Mouse (Mus musculus) cerebellum, postnatal 36 days (tissue): ENCODE data around the gene Olfr544.
A peak's percentile ranks its signal among the peaks of the same experiment; 100 is the strongest.
"Not testable (repeated sequence)": the region's sequence is repeated elsewhere in the genome, so short reads cannot be mapped to it uniquely, and the experiment has no call there.

Experiments used
- DNase-seq, 2 experiments: peaks; one replicate each; pipeline ENCODE4 v3.0.0; 2021 to 2022; ENCODE audit warnings: mixed read lengths in 2 of 2

Gene Olfr544

DNA sequence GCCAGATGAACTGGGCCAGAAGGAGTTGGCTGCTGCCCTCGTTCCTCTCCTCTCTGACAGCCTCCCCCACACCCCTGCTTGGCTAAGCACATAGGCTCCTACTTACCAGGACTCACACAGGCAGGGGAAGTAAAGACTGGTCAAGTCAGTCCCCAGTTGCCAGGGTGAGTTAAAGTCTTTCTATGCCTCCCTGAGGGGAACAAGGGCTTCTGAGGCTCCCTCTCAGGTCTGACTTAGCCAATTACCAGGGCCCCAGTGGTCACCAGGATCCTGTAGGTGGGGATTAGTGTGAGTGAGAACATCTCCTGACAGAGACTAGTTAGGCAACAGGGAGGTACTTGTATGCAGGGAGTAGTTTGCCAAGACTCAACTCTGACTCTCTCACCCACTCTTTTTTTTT, at the start of gene Olfr544:
Gene Olfr544 (minus strand): TSS at position 153 of the 400 bp plus-strand sequence.
- no peak for DNase-seq

DNA sequence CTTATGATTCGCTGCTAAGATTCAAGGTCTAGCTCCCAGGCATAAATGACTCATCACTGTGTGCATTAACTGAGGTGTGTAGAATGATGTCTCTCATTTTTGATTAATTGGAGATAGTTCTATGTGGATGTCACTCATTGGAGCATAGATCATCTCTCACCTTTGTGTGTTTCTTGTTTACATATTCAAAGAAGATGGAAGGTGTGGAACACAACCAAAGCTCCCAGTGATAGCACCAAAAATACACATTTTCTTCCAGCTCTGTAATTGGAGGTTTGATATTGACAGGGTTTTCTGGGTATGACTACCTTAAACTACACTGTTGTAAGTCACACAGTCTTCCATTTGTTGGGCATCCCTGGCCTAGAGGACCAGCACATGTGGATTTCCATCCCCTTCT, 46.3 kb upstream of the Olfr544 start, which contains the start of gene Olfr547:
Gene Olfr547 (plus strand): TSS at position 301 of the 400 bp plus-strand sequence.
- DNase-seq, result no peak

GRCm38 (mm10) chr7:102529052-102529451, 40.9 kb upstream of the Olfr544 start:
- DNase-seq, result no peak

- no peak for DNase-seq
Measured at GRCm38 (mm10) chr7:102517051-102517335, 28.9 kb upstream of the Olfr544 start.

GRCm38 (mm10) chr7:102516261-102517050, 28.3 kb upstream of the Olfr544 start:
- DNase-seq, result peak; percentile 46 to 54

DNA sequence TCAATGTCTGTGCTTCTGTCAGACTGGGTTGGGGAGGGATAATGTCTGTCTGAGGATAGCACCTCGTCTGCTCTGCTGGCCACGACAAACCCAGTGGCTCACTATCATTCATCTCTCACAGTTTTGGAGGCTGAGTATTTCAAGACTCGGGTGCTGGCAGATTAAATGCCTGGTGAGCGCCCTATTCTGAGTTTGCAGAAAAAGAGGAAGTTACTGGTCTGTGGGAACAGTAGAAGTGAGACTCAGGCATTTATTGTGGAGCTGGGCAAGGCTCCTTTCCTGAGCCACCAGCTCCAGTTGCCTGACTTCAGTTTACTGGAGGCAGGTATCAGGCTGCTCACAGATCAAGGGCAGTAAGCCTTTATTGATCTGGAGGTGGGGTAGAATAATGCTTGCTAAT, 26.0 kb upstream of the Olfr544 start:
- no peak for DNase-seq

DNA sequence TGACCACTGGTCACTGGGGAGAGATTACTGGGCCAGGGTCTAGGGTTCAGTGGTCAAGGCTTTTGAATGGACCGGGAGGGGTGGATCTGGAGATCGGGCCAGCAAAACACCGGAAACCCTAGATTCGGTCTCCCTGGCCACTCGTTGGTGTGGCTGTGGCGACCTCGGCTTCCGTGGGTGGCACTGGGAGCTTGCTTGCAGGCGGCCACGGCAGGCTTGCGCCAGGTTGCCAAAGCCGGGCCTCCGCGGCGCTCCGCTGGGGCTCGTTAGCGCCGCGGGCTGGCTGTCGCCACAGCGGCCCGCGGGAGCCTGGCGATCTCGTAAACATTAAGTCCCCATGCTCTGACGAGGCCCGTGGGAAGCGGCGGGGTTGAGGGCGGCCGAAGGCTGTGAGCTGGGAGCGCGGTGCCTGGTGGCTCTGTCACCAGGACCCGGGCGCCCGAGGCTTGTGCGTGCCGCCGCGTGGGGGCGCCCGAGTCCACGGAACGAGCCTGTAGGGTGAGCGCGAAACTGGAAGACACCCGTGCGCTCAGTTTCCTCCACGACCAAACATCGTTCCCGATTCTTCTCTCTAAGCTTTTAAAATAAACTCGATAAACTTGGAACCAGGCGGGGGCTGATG, 24.8 kb upstream of the Olfr544 start:
- DNase-seq, result peak; percentile 87 to 90

GRCm38 (mm10) chr7:102511927-102512326, 23.8 kb upstream of the Olfr544 start:
- DNase-seq, result no peak

- no peak for DNase-seq
Measured at GRCm38 (mm10) chr7:102509726-102510125, 21.6 kb upstream of the Olfr544 start.

GRCm38 (mm10) chr7:102508666-102509065, 20.6 kb upstream of the Olfr544 start:
- DNase-seq, result no peak

DNA sequence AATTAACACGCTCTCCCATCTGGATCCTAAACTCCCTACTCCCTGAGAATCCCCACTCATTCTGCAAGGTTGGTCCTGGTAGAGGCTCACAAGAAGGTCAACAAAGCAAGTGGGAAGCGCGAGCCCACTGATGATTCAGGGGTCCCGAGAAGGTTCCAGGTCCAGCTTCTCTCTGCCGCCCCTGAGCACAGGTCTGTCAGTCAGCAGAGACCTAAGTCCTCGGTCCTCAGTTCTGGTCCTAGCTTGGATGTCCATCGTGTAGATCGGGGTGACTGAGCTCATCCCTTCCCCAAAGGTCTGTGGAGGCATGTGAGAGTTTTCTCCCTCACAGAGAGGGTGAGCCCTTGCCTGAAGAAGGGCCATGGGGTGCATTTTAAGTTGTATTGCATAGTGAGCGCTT, 20.0 kb upstream of the Olfr544 start:
- DNase-seq, result no peak

DNA sequence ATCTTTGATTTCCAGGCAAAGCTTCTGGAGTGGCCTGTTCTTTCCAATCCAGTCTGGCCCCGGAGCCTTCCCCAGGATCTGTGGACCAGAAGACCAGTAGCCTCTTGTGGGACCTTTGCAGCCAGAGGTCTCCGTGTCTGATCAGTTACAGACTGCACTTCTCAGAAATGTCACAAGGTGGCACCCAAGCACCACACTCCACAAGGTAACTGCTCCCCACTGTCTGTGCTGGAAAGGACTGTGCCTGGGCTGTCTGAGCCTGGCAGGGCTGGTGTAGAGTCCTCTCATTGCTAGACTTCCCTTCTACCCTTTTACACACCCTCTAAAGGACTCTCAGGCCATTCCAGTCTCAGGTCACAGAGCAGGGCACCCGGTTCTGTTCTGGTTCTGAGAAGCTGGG, 18.7 kb upstream of the Olfr544 start:
- DNase-seq, result peak; percentile 78 to 87

DNA sequence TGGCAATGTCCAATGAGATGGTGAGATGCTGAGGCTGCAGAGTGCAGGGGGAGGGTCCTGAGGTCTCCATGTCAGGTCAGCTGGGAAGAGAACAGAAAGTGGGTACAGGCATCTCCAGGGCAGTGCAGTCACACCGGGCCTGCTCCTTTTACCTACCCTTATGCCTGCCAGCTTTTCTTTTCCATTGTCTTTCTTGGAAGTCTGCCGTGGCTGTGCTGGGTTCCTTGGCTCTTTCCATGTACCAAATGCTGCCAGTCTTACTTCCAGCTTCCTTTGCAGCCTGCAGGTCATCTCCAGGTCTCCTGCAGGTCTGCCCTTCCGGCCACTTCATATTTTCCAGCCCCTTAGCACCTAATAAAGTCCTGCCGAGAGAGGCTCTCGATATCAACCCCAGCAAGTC, 13.9 kb upstream of the Olfr544 start:
- peak; percentile 35 to 50 for DNase-seq

- no peak for DNase-seq
Measured at GRCm38 (mm10) chr7:102499473-102499872, 11.4 kb upstream of the Olfr544 start, which contains the start of gene Olfr545. Gene Olfr545 (minus strand): TSS chr7:102499573.

GRCm38 (mm10) chr7:102494416-102494815, 6.3 kb upstream of the Olfr544 start:
- DNase-seq, result not testable (repeated sequence)

GRCm38 (mm10) chr7:102486105-102486504, 2.0 kb downstream of the Olfr544 start:
- no peak for DNase-seq

DNA sequence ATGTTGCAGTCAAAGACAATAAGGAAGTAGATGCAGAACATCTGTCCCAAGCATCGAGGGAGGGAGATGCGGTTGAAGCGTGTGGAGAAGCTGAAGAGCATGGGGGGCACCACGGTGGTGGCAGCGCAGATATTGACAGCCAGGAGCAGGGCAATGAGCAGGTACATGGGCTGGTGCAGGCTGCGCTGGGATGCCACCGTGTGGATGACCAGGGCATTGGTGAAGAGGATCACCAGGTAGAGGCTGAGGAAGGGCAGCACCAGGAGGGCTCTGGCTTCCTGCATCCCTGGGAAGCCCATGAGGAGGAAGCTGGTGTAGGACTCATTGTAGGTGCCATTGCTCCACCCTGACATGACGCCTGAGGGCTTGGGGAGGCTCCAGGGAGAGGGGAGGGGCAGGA, 3.3 kb downstream of the Olfr544 start:
- not testable (repeated sequence) for DNase-seq

DNA sequence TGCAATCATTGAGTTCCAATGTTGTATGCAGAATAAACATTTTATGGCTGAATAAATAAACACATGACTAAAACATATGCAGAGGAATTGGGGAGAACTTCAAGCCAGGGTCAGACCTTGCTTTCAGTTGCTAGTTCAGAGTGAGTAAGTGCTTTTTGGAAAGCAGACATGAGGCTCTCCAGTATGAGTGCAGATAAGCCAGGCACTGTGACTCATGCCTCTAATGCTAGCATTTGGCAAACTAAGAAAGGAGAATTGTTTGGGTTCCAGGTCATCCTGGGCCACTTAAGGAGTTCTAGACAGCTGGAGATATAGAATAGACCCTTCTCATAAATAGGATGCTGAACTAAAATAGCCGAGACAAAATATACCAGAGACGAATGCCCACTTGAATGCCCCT, 4.4 kb downstream of the Olfr544 start:
- no peak for DNase-seq

- no peak for DNase-seq
Measured at GRCm38 (mm10) chr7:102481579-102481978, 6.5 kb downstream of the Olfr544 start, which contains the start of gene Olfr543. Gene Olfr543 (minus strand): TSS chr7:102481679.

DNA sequence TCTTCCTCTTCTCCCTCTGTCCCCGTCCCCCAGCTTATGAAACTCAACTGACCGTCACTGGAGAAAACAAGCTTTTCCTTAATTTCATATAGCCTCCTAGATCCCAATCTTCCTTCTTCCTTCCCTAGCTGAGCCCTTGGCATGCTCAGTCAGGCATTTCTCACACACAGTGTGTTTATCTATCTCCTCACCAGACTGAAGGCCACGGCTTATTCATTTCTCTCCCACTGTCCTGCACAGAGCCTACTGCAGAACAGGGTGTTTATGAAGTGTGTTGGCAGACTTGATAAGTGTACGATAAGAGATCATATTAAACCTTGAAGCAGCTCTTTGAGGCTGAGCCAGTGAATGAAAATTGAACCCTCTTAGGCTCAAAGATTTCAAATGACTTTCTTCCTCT, 7.3 kb downstream of the Olfr544 start:
- no peak for DNase-seq

GRCm38 (mm10) chr7:102479368-102480078, 8.6 kb downstream of the Olfr544 start:
- no peak for DNase-seq

DNA sequence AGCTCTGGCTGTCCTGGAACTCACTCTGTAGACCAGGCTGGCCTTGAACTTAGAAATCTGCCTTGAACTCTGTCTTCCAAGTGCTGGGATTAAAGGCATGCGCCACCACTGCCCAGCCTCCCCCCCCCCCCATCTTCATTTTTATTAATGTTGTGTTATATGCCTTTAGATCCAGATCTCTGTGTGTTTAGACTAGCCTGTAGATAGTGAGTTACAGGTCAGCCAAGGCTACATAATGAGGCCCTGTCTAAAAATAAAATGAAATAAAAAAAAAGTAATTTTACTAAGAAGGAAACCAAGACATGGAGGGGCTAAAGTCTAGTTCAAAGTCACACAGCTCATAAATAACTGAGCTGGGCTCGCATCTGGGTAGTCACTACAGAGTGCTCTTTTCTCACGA, 9.2 kb downstream of the Olfr544 start:
- DNase-seq, result no peak

DNA sequence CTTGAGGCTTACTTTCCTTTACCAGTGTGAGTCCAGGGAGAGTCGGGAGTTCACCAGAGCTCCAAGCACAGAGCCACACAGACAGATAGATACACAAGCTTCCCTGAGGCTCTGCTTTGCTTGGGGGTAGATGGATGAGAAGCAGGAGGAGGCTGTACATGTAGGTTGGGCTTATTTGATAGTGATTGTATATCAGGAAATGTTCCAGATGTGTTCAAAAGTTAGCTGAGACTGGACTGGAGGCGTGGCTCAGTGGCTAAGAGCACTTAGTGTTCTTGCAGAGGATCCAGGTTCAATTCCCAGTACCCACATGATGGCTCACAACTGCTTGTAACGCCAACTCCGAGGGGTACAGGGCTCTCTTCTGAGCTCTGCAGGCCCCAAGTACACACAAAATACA, 9.7 kb downstream of the Olfr544 start:
- no peak for DNase-seq

DNA sequence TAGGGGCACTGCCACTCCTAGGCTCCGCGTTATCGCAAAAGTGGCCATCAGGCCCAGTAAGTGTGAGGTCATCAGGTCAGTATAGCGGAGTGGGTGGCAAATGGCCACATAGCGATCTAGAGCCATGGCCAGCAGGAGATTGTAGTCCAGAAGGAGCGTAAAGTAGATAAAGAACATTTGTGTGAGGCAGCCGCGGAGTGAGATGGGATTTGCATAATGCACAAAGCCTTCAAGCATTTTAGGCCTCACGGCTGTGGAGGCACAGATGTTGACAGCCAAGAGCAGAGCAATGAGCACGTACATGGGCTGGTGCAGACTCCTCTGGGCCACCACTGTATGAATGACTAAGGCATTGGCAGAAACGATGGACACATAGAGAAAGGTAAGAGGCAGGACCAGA, 10.7 kb downstream of the Olfr544 start:
- DNase-seq, result no peak
